Mouse (Mus musculus): ENCODE results near the gene Islr2. TPM values are rescaled to one million over a fixed set of nuclear protein-coding genes. Genes with fewer than 3 reads are reported as not detected.
A peak's percentile ranks its signal among the peaks of the same experiment; 100 is the strongest.

Gene Islr2
- polyA plus RNA-seq, 1 experiment from 2014 or later: 6.6 TPM

DNA sequence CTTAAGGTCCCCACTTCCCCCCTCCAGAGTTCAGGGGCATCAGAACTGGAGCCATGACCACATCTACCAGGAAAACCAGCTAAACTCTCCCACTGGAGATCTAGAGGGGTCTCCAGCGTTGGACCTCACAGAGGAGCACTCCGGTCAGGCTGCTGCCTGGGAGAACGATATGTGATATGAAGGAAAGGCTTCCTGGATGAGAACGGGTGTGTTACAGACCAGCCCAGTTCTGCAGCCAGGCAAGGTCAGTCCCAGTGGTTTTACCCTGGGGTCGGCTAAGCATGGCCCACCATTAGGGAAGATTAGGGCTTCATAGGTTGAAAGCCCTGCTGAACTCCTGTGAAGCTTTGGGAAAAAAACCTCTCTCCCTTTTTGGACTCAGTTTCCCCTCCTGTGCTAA lies 9.3 kb upstream of the Islr2 start:
- Histone ChIP-seq H3K27ac (no peak overlapping the region), H3K9me3 (no peaks in the 10 kb centered on the region), H3K36me3 (no peaks in the 10 kb centered on the region), H3K4me1 (replicated peaks) (peaks cover 20% of the 10 kb centered on the region), H3K4me3 (no peak overlapping the region), H3K27me3 (ENCODE audit: insufficient read depth, poor library complexity, severe bottlenecking) (0 out of 2 replicates have a peak, but pooled peaks cover 9% of the 10 kb centered on the region)
- WGBS: 78% methylated on average over 5 of the region's 5 CpGs
- DNase-seq (ENCODE audit: low spot score): no peak

DNA sequence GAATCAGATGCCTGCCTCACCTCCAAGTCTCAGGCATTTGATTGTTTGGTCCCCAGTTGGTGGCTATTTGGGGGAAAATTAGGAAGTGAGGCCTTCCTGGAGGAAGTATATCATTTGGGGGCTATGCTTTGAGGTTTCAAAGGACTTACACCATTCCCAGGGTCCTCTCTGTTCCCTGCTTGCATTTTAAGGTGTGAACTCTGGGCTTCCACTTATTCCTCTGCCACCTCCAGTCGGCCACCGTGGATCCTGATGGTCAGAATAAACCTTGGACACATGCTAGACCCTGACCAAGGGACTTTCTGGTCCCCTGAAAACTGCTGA lies 6.1 kb upstream of the Islr2 start:
- no peaks in the 10 kb centered on the region for H3K9me3 ChIP-seq
- peaks cover 30% of the 10 kb centered on the region for H3K27me3 ChIP-seq (ENCODE audit: insufficient read depth, poor library complexity, severe bottlenecking)
- peaks cover 15% of the 10 kb centered on the region for H3K4me1 ChIP-seq (replicated peaks)
- no peak overlapping the region for H3K4me3 ChIP-seq
- 78% methylated on average over 2 of the region's 2 CpGs for WGBS
- H3K27ac ChIP-seq: no peak overlapping the region
- H3K36me3 ChIP-seq: no peaks in the 10 kb centered on the region
- no peak for DNase-seq (ENCODE audit: low spot score)

DNA sequence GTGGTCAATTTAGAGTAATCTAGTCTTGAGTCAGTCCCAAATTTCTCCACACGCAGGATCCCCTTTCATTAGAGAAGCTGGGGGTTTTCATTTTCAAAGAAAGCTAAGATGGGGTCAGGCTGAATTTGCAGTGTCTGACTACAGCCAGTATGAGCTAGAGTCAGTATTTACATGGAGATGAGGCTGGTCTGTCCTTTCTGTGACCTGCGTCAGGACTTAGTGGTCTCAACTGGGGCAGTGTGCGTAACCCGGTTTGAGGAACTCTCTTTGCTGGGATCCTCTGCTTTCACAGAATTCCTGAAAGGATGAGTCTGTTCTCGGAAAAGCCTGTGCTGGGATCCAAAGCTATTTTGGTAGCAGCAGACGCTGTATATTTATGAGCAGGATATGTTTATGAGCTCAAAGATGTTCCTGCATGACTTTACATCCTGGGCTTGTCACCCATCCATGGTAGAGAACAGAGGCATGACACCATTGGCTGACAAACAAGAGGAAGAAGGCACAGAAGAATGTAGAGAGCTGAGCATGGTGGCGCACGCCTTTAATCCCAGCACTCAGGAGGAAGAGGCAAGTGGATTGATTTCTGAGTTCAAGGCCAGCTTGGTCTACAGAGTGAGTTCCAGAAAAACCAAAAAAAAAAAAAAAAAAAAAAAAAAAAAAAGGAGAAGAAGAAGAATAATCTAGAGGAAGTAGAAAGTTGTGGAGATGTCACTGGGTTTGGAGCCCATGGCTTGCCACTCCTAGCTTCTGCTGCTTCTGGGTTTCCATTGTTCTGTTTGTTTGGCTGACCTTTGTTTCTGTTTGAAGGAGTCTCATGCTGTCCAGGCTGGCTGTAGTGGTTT lies 5.6 kb upstream of the Islr2 start:
- Histone ChIP-seq H3K4me1 (replicated peaks) (peaks cover 11% of the 10 kb centered on the region), H3K4me3 (no peak overlapping the region), H3K27me3 (ENCODE audit: insufficient read depth, poor library complexity, severe bottlenecking) (peaks cover 36% of the 10 kb centered on the region), H3K27ac (no peak overlapping the region), H3K9me3 (no peaks in the 10 kb centered on the region), H3K36me3 (no peaks in the 10 kb centered on the region)
- 82% methylated on average over 8 of the region's 8 CpGs for WGBS
- no peak for DNase-seq (ENCODE audit: low spot score)

DNA sequence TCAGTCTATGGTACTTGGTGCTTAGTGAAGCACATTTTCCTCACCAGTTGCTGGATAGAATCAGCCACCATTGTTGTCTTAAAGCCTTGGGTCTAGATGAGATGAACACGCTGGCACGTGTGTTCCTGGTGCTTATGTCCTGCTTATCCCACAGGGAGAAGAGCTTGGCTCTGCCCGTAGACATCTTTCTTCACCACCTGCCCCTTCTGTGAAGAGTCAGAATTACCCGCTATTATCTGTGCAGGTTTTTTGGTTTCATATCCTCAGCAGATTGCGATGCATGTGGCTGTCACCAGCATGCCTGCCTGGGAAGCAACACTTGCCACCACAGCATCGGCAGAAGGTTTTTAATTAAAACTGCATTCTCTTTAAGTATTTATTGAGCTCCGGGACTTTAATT lies 1.9 kb upstream of the Islr2 start:
- Histone ChIP-seq H3K27me3 (ENCODE audit: insufficient read depth, poor library complexity, severe bottlenecking) (peaks cover 64% of the 10 kb centered on the region), H3K4me1 (replicated peaks) (peaks cover 35% of the 10 kb centered on the region), H3K9me3 (no peaks in the 10 kb centered on the region), H3K27ac (no peak overlapping the region), H3K4me3 (no peak overlapping the region), H3K36me3 (no peaks in the 10 kb centered on the region)
- no peak for DNase-seq (ENCODE audit: low spot score)
- 87% methylated on average over 7 of the region's 7 CpGs for WGBS

DNA sequence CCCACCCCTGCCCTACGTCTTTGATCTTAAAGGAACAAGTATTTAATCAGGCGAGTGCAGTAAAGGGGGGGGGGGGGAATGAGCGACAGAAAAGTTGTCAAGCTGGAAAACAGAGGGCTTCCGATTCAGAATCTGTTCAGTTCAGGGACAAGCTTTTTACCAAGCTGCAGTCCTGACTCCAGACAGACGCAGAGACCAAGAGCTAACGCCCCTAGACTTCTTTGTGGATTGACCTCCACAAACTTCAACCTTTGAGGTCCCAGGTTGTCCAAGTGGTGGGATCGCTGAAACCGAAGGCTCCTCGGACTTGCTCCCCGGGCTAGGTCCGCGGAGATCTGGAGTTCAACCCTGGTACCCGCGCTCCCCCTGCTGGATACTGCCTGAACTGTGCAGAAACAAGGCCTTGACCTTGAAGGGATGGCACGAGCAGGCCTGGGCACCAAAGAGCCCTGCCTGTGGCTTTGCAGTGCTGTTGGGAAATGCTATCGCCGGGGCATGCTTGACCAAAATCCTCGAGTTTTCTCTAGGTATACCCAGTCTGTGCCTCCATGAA lies 405 bp upstream of the Islr2 start:
- DNase-seq (ENCODE audit: low spot score): peak; percentile 93
- 0 out of 2 replicates have a peak overlapping the region, but pooled peaks have one; percentile 13 for H3K27ac ChIP-seq
- WGBS: 5% methylated on average over 18 of the region's 18 CpGs
- H3K36me3 ChIP-seq: no peaks in the 10 kb centered on the region
- H3K4me3 ChIP-seq: peak overlapping the region; percentile 45
- H3K9me3 ChIP-seq: no peaks in the 10 kb centered on the region
- H3K4me1 ChIP-seq (replicated peaks): peaks cover 47% of the 10 kb centered on the region
- H3K27me3 ChIP-seq (ENCODE audit: insufficient read depth, poor library complexity, severe bottlenecking): peaks cover 79% of the 10 kb centered on the region

DNA sequence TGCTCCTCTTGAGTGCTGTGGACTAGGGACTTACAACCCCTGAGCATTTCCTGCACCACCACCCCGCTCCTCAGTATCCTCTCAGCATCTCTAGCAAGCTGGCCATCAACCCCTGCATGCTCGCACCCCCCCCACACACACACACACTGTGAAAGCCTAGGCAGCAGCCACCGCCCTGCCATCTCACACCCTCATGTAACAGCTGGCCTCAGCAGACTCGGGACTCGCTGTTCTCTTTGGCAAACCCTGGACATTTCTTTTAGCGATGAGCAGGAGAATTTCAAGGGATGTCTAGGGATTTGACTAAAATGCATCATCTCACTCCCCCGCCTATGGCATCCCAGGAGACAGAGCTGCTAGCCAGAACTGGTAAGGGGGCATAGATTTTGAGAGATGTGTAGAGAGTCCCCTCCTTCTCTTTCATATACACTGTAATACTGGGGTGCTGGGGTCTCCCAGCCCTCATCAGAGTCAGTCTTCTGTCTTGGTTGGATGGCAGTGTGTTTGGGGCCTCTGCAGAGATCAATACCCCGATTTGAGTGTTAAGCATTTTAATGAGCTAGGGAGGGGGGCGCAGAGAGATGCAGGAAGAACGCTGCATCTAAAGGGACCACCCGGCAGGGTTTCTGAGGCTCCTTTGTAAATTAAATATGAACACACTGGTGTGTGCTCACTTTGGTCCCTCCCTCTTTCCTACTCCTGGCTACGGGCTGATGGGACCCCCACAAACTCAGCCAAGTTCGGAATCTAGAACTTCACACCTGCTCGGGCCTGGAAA lies 1.3 kb downstream of the Islr2 start:
- H3K27ac ChIP-seq: peak overlapping the region; percentile 68
- H3K36me3 ChIP-seq: no peaks in the 10 kb centered on the region
- H3K4me3 ChIP-seq: peak overlapping the region; percentile 45
- peak; percentile 13 for DNase-seq (ENCODE audit: low spot score)
- 3% methylated on average over 14 of the region's 14 CpGs for WGBS
- peaks cover 64% of the 10 kb centered on the region for H3K4me1 ChIP-seq (replicated peaks)
- H3K27me3 ChIP-seq (ENCODE audit: insufficient read depth, poor library complexity, severe bottlenecking): peaks cover 96% of the 10 kb centered on the region
- no peaks in the 10 kb centered on the region for H3K9me3 ChIP-seq

DNA sequence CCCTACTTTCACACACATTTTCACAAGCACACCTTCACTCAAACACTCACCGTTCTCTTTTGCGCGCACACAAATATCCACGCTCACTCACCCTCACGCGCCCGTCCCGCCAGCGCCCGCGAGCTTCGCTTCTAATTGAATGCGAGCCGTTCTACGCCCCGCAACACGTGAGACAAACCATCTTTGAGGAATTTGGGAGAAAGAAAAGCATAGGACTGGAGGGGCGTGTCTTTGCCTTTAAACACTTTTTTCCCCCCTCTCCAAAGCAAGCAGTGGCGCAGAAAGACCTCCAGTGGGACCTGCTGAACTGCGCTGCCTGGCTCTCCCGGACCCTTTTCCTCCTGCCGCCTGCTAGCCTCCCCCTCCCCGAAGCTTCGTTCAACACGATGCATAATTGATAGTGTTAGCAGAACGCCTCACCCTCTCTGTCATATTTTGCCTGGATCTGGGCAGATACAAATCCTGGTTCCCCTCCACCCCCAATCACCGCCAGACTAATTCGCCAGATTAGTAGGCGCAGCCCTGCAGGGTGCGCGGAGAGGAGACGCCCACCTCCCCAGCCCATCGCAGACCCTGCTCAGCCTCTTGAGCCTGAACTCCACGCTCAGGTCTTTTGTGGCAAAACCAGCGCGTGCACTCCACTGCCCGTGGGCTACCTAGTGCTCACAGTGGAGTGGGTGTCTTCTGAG lies 2.1 kb downstream of the Islr2 start:
- Histone ChIP-seq H3K4me1 (replicated peaks) (peaks cover 72% of the 10 kb centered on the region), H3K27me3 (ENCODE audit: insufficient read depth, poor library complexity, severe bottlenecking) (peaks cover 100% of the 10 kb centered on the region), H3K9me3 (no peaks in the 10 kb centered on the region), H3K27ac (peak overlapping the region; percentile 9; the same call in 1 of the 2 replicates), H3K36me3 (no peaks in the 10 kb centered on the region), H3K4me3 (peak overlapping the region; percentile 38)
- DNase-seq (ENCODE audit: low spot score): peak; percentile 32
- 1% methylated on average over 37 of the region's 37 CpGs for WGBS

DNA sequence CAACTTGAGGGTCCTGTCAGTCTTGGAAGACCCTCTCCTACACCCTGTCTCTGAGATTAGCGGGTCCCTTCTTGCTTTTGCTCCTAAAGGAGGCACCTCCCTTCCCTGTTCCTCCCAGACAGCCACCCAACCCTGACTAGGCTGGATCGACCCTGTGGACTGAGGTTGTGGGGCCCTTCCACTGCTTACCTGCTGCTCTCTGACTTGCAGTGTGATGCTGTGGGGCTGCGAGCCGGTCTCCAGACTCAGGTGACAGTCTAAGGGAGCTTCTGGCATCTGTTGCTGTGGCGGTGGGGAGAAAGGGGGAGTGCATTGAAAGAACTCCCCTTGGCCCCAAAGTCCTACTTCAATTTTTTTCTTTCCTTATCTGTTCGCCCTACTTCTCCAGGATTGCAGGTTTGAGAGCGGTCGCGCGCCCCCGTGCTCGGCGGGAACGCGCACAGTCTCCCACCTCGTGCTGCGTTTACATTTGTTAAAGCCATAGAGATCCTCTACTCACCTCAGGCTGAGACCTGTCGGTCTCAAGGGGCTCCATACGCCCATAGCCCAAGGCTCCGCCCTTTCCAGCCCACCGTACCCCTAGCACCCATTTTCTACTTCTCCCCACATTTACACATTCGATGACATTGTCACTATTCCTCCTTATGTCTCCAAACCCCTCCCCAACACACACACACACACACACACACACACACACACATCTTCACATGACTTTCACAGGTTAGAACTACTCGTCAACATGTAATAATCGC lies 2.9 kb downstream of the Islr2 start:
- peak overlapping the region; percentile 17; the same call in 1 of the 2 replicates for H3K27ac ChIP-seq
- no peaks in the 10 kb centered on the region for H3K36me3 ChIP-seq
- peaks cover 100% of the 10 kb centered on the region for H3K27me3 ChIP-seq (ENCODE audit: insufficient read depth, poor library complexity, severe bottlenecking)
- DNase-seq (ENCODE audit: low spot score): peak; percentile 15
- WGBS: 2% methylated on average over 24 of the region's 24 CpGs
- H3K9me3 ChIP-seq: no peaks in the 10 kb centered on the region
- H3K4me1 ChIP-seq (replicated peaks): peaks cover 80% of the 10 kb centered on the region
- peak overlapping the region; percentile 38 for H3K4me3 ChIP-seq

DNA sequence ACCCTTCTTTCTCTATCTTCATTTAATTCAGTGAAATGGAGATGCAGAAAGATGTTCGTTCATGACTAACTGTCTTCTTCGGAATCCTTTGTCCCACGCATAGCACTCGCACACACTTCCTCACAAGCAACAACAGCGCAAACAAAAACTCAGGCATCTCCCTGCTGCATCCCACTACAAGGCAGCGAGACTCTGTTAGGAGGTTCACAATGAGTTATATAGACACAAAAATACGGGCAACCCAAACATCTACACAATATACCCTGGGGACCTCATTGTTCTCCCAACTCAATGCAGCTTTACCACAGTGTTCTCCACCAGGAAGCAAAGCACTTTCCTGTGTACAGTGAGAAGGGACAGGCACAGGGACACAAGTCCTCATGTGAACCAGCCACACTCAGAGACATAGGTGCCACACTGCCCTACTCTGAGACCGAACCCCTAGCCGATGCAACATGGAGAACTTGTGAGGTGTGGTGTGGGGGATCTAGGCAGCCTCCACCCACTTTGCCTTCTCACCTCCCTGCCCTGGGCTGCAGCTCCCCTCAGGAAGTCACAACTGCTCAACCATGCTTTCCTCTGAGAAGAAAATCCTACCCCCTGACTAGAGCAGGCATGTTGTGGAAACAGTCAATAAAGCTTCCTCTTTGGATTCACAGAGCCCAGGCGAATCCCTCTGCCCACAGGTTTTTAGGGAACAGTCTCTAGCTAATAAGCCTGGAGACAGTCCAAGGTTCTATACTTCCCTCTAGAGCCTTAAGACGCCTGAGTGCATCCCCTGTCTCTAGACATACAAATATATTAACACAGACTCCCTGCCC lies 3.6 kb downstream of the Islr2 start:
- no peak for DNase-seq (ENCODE audit: low spot score)

DNA sequence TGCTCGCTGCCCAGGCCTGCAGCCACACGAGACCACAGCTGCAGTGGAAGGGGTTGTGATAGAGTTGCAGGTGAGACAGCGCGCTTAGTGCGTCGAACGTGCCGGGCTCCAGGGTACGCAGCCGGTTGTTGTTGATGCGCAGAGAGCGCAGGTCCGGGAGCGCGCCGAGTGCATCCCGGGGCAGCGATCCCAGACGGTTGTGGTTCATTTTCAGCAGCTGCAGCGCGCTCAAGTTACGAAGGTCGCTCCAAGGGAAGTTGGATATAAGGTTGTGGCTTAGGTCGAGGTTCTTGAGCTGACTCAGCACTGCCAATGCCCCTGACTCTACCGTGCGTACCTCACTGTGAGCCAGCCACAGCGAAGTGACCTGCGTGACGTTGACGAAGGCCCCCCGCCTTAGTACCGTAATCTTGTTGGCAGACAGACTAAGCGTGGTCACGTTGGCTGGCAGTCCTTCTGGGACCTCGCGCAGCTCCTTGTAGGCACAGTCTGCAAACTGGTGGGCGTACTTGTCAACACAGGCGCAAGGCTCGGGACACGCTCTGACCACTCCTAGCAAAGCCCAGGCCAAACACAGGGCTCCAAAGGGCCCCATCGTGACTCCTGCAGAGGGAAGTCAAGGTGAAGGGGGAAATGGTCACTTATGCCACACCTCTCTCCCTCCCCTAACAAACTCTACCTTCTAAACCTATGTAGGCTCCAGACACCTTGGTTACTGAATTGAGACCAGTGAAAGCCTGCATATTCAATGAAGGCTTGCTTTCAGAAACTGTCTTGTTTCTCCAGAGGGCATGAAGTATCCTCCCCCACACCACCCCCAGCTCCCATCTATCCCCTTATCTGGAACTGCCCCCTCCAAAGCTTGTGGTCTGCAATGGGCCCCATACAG lies 4.5 kb downstream of the Islr2 start:
- 0 out of 2 replicates have a peak overlapping the region, but pooled peaks have one; percentile 12 for H3K27ac ChIP-seq
- H3K4me3 ChIP-seq: peak overlapping the region; percentile 38
- WGBS: under 1% methylated on average over 41 of the region's 41 CpGs
- peak; percentile 39 for DNase-seq (ENCODE audit: low spot score)
- no peaks in the 10 kb centered on the region for H3K9me3 ChIP-seq
- H3K27me3 ChIP-seq (ENCODE audit: insufficient read depth, poor library complexity, severe bottlenecking): peaks cover 100% of the 10 kb centered on the region
- H3K36me3 ChIP-seq: no peaks in the 10 kb centered on the region
- peaks cover 92% of the 10 kb centered on the region for H3K4me1 ChIP-seq (replicated peaks)

More for the DNA sequence above, 3.6 kb downstream of the Islr2 start:
- peak overlapping the region; percentile 38 for H3K4me3 ChIP-seq
- H3K27ac ChIP-seq: peak overlapping the region; percentile 17; the same call in 1 of the 2 replicates
- no peaks in the 10 kb centered on the region for H3K9me3 ChIP-seq
- peaks cover 88% of the 10 kb centered on the region for H3K4me1 ChIP-seq (replicated peaks)
- WGBS: 4% methylated on average over 11 of the region's 11 CpGs
- no peaks in the 10 kb centered on the region for H3K36me3 ChIP-seq
- H3K27me3 ChIP-seq (ENCODE audit: insufficient read depth, poor library complexity, severe bottlenecking): peaks cover 100% of the 10 kb centered on the region
